Mouse (Mus musculus): ENCODE measurements at regions not wholly inside any gene's neighbourhood (a gene's known extent, or its start where the extent isn't known, plus 50 kb on each side); places are given as distances from the start of the nearest gene placed in this dataset.
"Not testable (repeated sequence)": the region's sequence is repeated elsewhere in the genome, so short reads cannot be mapped to it uniquely, and the experiment has no call there.

- DNase-seq (ENCODE audit: low spot score in 2 of 2) = no peak
Measured at GRCm38 (mm10) chr4:23567827-23568226, 928.4 kb upstream of the Mms22l start.

- no peak for DNase-seq (ENCODE audit: low spot score in 2 of 2)
Measured at GRCm38 (mm10) chr4:23573013-23573412, 923.2 kb upstream of the Mms22l start.

- DNase-seq (ENCODE audit: low spot score in 2 of 2) = no peak
Measured at GRCm38 (mm10) chr4:23587412-23587811, 908.8 kb upstream of the Mms22l start.

GRCm38 (mm10) chr4:23590883-23591282, 905.4 kb upstream of the Mms22l start:
- DNase-seq (ENCODE audit: low spot score in 2 of 2) = no peak

- DNase-seq (ENCODE audit: low spot score in 2 of 2) = no peak
Measured at GRCm38 (mm10) chr4:23591593-23591992, 904.7 kb upstream of the Mms22l start.

- DNase-seq (ENCODE audit: low spot score in 2 of 2) = no peak
Measured at GRCm38 (mm10) chr4:23600070-23600469, 896.2 kb upstream of the Mms22l start.

- peak; percentile 39 to 43 for DNase-seq (ENCODE audit: low spot score in 2 of 2)
Measured at GRCm38 (mm10) chr4:23601426-23602293, 894.6 kb upstream of the Mms22l start.

GRCm38 (mm10) chr4:23602294-23602932, 893.8 kb upstream of the Mms22l start:
- DNase-seq (ENCODE audit: low spot score in 2 of 2) = peak; percentile 26 to 43

GRCm38 (mm10) chr4:23607348-23607747, 888.9 kb upstream of the Mms22l start:
- DNase-seq (ENCODE audit: low spot score in 2 of 2) = no peak

GRCm38 (mm10) chr4:23621208-23621607, 875.0 kb upstream of the Mms22l start:
- no peak for DNase-seq (ENCODE audit: low spot score in 2 of 2)

GRCm38 (mm10) chr4:23622231-23622630, 874.0 kb upstream of the Mms22l start:
- no peak for DNase-seq (ENCODE audit: low spot score in 2 of 2)

- DNase-seq (ENCODE audit: low spot score in 2 of 2) = no peak
Measured at GRCm38 (mm10) chr4:23636231-23636928, 859.9 kb upstream of the Mms22l start.

GRCm38 (mm10) chr4:23636929-23637235, 859.4 kb upstream of the Mms22l start:
- no peak for DNase-seq (ENCODE audit: low spot score in 2 of 2)

GRCm38 (mm10) chr4:23656671-23657070, 839.6 kb upstream of the Mms22l start:
- DNase-seq (ENCODE audit: low spot score in 2 of 2) = not testable (repeated sequence)

- peak; percentile 22 to 29 for DNase-seq (ENCODE audit: low spot score in 2 of 2)
Measured at GRCm38 (mm10) chr4:23668896-23669295, 827.4 kb upstream of the Mms22l start.

- no peak for DNase-seq (ENCODE audit: low spot score in 2 of 2)
Measured at GRCm38 (mm10) chr4:23703626-23704025, 792.6 kb upstream of the Mms22l start.

GRCm38 (mm10) chr4:23710716-23711115, 785.5 kb upstream of the Mms22l start:
- no peak for DNase-seq (ENCODE audit: low spot score in 2 of 2)

- DNase-seq (ENCODE audit: low spot score in 2 of 2) = no peak
Measured at GRCm38 (mm10) chr4:23713781-23714415, 782.4 kb upstream of the Mms22l start.

GRCm38 (mm10) chr4:23727846-23728245, 768.4 kb upstream of the Mms22l start:
- no peak for DNase-seq (ENCODE audit: low spot score in 2 of 2)

GRCm38 (mm10) chr4:23732471-23732870, 763.8 kb upstream of the Mms22l start:
- DNase-seq (ENCODE audit: low spot score in 2 of 2) = no peak

- no peak for DNase-seq (ENCODE audit: low spot score in 2 of 2)
Measured at GRCm38 (mm10) chr4:23744079-23744478, 752.2 kb upstream of the Mms22l start.

- DNase-seq (ENCODE audit: low spot score in 2 of 2) = no peak
Measured at GRCm38 (mm10) chr4:23758005-23758404, 738.2 kb upstream of the Mms22l start.
